Mouse (Mus musculus) CD4-positive helper T cell, adult 2 months (primary cell): ENCODE results near the gene Olfr448.
A peak's percentile ranks its signal among the peaks of the same experiment; 100 is the strongest.

Experiments
- DNase-seq: peaks from one replicate; pipeline ENCODE4 v3.0.0-alpha.2; 2012; ENCODE audit warnings: low read depth, missing footprints, low spot score

Olfr448 gene

DNA sequence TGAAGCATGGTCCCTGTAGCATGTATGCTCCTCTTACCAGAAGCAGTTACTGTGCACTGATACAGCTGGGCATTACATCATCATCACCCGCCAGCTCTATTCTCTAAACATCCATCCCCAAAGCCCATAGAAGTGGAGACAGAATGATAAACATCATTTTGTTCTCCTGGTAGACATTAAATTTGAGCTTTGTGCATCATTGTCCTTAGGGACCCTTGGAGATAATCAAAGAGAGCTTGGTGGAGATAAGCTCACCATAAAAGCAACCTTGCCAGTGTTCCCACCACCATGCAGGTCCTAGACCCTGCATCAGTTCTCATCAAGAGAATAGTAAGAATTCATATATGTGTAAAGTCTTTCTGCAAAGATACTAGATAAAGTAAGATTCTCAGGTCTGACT lies at the start of gene Olfr448:
Gene Olfr448 (plus strand): TSS at position 301 of the 400 bp plus-strand sequence.
- DNase-seq, result no peak

DNA sequence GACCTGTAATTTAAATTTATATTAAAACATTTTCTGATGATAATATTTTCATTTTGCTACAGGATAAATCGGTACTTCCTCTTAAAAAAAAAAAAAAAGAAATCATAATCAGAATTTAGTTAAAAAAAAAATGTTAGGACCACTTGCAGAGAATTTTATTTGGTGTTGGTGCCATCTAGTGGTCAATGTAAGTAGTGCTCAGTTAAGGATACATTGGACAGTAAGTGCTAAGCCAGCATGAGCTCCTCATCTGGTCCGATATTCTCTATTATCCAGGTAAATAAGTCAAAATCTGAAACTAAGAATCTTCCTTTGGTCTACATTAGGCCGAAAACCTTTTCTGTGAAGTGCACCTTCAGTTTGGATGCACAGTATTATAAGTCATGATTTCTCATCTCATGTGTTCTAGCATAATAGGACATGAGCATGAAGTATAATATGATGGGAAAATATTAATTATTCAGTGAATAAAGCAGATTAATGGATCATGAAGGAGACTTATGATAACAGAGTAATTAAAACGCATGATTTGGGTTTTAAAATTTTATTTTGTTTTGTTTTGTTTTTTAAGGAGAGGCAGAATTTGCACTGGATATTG lies 29.9 kb upstream of the Olfr448 start:
- peak; percentile 18 for DNase-seq

DNA sequence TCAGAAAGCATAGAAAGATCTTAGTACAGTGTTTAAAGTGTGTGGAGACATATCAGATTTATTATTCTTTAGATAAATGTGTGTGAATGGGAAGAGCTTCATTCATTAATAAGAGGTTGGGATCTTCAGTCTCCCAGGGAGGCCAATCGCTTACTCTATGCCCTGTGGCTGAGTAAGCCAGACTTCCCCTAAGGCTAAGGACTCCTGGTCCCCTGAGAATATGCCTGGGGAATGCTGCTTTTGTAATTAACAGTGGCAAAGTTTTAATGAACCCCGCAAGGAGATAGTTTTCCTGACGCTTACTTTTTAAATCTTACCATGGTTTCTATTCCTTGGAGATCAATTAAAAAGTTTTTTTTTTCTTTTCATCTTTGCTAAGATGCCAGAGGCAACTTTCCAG lies 20.5 kb upstream of the Olfr448 start:
- no peak for DNase-seq

DNA sequence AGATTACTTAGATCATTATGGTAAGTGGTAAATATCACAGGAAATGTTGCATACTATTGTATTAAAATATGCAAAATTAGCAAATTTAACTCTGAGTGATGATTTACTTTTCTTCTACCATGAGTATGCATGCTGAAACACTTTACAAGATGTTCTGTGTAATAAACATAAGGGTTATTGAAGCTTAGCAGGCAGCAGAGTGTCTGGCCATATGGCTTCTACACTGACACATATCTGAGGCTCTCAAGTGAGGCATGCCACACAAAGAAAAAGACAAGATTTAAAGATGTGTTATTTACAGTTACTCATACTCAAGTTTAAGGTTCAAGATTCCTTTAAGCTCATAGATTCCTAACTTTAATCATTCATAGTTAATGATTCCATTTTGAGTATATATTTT lies 13.9 kb upstream of the Olfr448 start:
- no peak for DNase-seq

DNA sequence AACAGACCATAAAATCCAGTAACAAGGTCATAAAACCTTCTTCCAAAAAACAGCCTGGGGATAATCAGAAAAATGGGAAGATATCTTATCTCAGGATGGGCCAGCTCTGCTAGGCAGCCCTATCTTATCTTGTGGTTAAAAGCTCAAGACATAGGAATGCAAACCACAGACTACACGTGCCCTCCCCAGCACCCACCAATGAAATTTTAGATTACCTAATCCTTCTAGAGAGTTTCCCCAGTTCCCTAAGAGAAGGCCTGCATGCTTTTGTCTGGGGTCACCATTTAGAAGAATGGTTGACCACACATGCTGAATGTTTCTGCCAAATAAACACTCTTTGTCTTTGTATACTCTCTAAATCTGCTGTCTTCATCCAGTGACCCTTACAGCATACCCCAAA lies 10.1 kb downstream of the Olfr448 start:
- DNase-seq, result no peak

DNA sequence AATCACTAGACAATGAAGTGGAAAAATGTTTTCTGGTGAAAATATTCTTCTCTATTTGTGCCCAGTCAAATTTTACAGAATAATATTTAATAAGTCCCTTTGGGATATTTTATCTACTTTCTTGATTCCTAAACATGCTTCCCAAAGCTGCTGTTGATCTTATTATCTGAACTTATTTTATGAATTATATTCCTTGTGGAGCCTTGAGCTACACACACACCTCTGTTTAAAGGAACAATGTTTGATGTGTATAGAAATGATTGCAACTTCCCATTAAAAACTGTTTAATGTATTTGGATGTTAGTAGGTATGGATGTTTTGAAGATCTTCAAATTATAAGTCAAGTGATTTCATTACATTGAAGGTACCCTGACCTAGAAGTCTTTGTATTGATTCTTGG lies 18.3 kb downstream of the Olfr448 start, which contains the start of gene Olfr447:
Gene Olfr447 (plus strand): TSS at position 301 of the 400 bp plus-strand sequence.
- DNase-seq, result no peak

DNA sequence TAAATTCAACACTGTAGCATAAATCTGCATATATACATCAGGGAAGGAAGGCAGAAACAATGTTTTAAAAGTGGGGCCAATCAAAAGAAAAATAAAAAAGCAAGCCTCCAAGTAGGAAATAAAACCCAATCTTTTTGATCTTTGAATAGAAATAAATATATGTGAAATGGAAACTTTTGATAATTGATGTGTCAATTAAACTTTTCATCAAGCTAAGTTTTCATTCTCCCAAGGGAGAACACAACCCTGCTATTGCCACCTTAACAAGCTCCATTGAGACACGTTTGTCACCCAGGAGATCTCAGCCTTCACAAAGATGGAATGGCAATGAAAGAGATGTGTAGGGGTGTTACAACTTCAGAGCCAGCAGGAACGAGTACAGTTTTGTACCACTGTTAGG lies 30.8 kb downstream of the Olfr448 start, which contains the start of gene Olfr446:
Gene Olfr446 (plus strand): TSS at position 301 of the 400 bp plus-strand sequence.
- no peak for DNase-seq
